ENCODE assay signal across 10 mouse cellular contexts in the genomic region with DNA sequence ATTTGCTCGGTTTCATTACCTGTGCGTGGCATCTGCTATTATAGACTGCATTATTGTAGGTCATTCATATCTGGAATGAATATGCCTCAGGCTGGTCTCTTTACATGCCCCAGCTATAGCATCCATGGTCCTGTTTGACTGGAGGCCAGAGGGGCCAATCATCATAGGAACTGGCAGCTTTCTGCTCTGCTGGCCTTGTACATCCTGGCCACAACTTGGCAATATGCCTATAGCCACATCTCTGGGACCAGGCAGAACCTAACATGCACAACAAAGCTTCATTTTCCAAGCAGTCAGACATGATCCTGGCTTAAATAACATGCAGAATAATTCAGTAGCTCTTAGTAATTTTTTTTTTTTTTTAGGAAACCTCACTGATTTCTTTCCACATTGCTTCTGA.
DNase-seq lines count a peak whose midpoint lies in the region; TF ChIP-seq lines count a peak whose summit lies in the region.
"Had no signal": no experiment of that assay in that cellular context is flagged by ENCODE, and none has a peak within 500 bp of the region (broad histone marks: within the 10 kb centered on the region; RNA-seq: fewer than 3 reads in every experiment).

No protein-coding gene starts in this region.

- intact Hi-C loops in left cerebral cortex, postnatal 4 days (cut with DNase I): no loop called here
- intact Hi-C loops in left cerebral cortex, postnatal 25 days (cut with DNase I): no loop called here

- DNase-seq in cerebellum, postnatal 14 days: peak; percentile 24 to 39
- no peak for DNase-seq in cerebellum, adult 11-12 months
- peak; percentile 21 for DNase-seq in left cerebral cortex, postnatal 4 days
- DNase-seq in left cerebral cortex, postnatal 25 days (ENCODE audit: low spot score in 2 of 2): no peak
- peak; percentile 1 for DNase-seq in 416B (ENCODE audit: low read depth)
- peak; percentile 13 for DNase-seq in brain, embryonic 14.5 days (ENCODE audit: low read depth)
- DNase-seq: adrenal gland, postnatal 10 days; gastrocnemius, postnatal 36 days; heart, adult 18-20 months; heart, postnatal 14 days had no signal

- no peak for TF ChIP-seq POLR2A in brain, embryonic 14.5 days (IDR thresholded peaks at IDR 0.05; ENCODE audit: borderline replicate concordance, extremely low read depth, insufficient read depth, insufficient read length, poor library complexity, severe bottlenecking)

- TF ChIP-seq CTCF in brain, embryonic 14.5 days (IDR thresholded peaks at IDR 0.05; ENCODE audit: borderline replicate concordance, extremely low read depth, insufficient read depth, insufficient read length): no peak

Comparison
In these comparisons a context has a peak if more than half of its experiments do, and no peak if none do; other contexts are left out.
1. DNase-seq: peak in cerebellum, postnatal 14 days (2 of 2), left cerebral cortex, postnatal 4 days (single experiment), 416B (single experiment) and brain, embryonic 14.5 days (single experiment); none in cerebellum, adult 11-12 months (single experiment) and left cerebral cortex, postnatal 25 days (0 of 2).